Mouse (Mus musculus): ENCODE measurements around the gene Etfa.
A peak's percentile ranks its signal among the peaks of the same experiment; 100 is the strongest.

The Etfa gene

GRCm38 (mm10) chr9:55512027-55512543 is at the start of gene Etfa:
Gene Etfa (minus strand): TSS chr9:55512243.
- DNase-seq (ENCODE audit: low read depth, low spot score) = peak; percentile 98

DNA sequence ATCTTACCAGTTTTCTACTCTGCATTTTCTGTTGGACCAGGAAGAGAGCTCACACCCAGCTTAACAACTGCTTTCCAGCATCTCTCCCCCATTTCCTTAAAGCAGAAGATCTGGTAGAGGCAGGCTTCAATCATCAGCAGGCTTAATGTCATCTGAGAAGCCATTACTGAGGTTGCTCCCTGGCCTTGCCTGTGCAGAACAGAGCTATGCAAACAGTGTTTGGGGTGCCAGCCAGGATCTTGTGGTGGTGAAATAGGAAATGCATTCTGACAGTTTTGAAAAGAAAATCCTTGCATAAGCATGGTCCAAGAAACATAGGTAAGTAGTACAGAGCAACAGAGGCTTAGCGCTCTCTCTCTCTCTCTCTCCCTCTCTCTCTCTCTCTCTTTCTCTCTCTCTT is 48.9 kb upstream of the Etfa start:
- DNase-seq (ENCODE audit: low read depth, low spot score) = no peak

DNA sequence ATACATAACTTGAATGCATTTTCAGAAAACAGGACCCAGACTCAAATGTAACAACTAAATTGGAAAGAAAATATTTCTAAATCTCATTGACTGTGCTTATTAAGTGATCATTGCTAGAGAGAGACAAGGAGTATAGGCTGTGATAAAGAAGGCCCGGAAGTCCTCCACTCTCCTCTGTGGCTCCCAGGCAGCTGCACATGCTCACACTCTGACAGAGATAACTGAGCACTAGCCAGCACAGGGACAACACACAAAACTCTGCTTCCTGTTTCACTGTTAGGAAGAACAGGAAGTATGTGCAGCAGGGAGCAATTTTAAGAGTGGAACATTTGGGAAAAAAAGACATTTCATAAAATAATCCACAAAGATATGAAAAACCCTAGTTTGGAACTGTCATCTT is 42.9 kb upstream of the Etfa start:
- DNase-seq (ENCODE audit: low read depth, low spot score) = no peak

- DNase-seq (ENCODE audit: low read depth, low spot score) = no peak
Observed at GRCm38 (mm10) chr9:55549302-55549890, 37.4 kb upstream of the Etfa start.

GRCm38 (mm10) chr9:55548871-55549270 is 36.8 kb upstream of the Etfa start:
- DNase-seq (ENCODE audit: low read depth, low spot score) = no peak

DNA sequence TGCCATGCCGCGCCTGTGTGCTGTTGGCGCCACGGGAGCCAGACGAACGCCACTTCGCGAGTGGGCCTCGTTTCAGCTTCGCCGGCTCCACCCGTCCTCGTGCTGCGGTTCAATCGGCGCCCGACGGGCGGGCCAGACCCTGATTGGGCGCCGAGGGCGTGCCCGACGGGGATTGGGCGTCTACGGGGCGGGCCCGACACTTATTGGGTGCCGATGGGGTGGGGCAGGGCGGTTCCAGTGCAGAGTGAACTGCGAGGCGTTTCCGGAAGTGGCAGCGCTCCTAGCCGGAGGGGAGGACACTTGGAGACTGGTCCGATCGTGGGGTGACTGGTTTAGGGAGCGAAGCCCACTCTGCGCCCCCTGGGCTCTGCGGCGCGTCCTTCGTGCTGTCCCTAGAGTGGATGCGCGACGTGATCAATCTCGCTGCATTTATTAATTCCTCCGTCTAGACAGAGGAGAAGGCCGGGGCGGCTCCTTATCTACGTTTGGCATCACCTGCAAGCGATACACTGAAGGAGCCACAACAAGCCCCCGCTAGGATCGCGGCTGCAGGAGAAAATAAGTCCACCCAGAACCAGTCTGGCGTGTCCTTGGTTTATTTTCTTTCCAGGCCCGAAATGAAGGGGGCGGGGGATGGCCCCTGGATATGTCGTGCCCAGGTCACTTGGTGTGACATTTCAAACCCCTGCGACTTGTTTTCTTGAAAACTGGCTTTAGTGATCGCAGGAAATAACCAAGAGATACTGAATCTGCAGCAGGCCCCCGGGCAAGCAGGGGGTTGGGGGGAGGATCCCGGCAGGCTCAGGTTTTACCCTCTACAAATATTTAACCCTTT is 34.4 kb upstream of the Etfa start:
- DNase-seq (ENCODE audit: low read depth, low spot score) = peak; percentile 53

DNA sequence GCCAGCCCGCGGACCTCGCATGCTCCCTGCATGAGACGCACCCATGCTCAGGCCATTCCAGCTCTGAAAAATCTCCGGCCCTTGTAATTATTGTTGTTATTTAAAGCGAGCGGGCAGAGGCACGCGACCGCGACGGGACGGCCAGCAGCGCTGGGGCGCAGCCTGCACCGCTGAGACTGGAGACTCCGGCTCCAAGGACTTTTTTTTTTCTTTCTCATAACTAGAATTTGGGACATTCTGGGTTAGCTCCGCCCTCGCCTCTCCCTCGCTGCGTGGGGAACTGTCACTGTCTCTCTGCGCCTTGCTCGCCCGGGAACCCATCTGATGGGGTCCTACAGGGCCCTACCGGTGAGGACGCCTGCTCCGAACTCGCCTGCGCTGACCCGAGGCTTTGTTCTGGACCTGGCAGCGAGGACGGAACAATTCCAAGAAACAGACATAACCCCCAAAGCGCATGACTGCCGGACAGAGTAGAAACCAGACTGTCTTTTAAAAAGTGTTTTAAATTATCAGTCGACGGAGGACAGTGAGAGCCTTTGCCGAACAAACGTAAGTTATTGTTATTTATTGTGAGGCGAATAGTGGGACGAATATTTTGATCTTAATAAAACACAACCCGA is 33.6 kb upstream of the Etfa start:
- no peak for DNase-seq (ENCODE audit: low read depth, low spot score)

DNA sequence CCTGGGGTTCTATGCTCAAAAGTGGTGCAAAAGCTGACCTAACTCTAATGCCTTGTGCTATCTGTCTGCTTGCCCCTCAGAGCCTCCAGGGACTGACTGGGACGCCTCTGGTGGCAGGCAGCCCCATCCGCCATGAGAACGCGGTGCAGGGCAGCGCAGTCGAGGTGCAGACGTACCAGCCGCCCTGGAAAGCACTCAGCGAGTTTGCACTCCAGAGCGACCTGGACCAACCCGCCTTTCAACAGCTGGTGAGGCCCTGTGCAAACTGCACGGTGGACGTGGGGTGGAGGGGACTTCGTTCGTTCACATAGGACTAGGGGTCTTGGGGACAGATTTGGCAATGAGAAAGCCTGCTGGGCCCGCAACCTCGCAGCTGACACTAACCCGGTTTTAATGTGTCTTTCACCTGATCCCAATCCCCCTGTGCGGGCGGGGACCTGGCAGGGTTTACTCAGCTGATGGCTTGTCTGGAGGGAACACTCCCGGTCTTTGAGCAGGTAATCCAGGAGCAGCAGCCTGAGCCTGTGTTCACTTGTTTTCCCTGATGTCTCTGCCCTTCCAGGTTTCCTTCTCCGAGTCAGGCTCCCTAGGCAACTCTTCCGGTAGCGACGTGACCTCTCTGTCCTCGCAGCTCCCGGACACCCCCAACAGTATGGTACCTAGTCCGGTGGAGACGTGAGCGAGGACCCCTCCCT is 33.0 kb upstream of the Etfa start:
- DNase-seq (ENCODE audit: low read depth, low spot score) = no peak

GRCm38 (mm10) chr9:55543703-55544401 is 31.8 kb upstream of the Etfa start:
- peak; percentile 66 for DNase-seq (ENCODE audit: low read depth, low spot score)

GRCm38 (mm10) chr9:55543336-55543702 is 31.3 kb upstream of the Etfa start:
- DNase-seq (ENCODE audit: low read depth, low spot score) = no peak

DNA sequence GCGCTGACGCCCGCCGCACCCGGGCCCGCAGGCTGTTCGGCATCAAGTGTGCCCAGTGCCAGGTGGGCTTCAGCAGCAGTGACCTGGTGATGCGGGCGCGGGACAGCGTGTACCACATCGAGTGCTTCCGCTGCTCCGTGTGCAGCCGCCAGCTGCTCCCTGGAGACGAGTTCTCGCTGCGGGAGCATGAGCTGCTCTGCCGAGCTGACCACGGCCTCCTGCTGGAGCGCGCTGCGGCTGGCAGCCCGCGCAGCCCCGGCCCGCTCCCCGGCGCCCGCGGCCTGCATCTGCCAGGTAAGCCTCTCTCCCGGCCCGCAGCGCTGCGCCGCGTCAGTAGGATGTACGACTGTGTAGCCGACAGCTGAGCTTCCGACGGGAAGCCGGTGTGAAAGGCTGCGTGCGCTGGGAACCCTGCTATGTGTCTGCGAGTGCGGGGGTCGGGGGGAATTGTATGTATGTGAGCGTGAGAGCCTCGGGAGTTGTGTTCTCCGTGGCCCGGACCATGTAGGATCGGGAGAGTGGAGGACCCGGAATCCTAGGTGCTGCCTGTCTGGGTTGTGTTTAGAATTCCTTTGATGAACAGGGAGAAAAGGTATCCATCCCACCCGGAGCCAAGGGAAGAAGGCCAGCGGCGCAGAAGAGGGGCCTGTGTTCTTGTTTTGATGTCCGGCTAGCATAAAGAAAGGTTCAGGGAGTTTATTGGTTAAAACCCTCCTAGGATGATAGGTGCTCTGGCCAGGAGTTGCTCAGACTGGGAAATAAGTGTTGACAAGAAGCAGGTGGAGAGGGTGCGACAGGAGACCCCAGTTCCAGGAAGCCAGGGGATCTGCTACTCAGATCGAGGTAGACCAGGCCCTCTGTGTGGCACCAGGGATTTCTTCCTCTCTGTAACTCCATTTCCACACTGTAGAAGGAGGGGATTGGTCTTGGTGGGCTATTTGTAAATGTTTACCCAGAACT is 30.6 kb upstream of the Etfa start:
- DNase-seq (ENCODE audit: low read depth, low spot score) = no peak

GRCm38 (mm10) chr9:55541681-55542365 is 29.8 kb upstream of the Etfa start:
- DNase-seq (ENCODE audit: low read depth, low spot score) = no peak

DNA sequence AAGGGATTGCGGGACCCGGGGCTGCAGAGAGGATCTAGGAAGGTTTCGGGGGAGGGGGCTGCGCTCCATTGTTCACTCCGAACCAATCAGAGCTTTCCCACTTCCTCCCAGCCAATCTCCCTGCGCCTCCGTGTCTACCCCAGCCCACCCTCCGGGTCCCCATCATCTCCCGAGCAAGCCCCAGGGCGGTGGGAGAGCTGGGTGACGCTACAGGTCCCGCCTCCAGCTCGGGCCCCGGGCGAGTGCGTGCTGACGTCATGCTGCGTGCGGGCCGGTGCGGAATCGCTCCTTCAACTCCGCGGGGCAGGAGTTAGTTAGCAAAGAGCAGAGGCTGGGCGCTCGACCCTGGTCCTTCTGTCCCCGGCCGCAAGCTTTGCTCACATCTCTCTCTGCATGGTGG is 28.8 kb upstream of the Etfa start:
- peak; percentile 94 for DNase-seq (ENCODE audit: low read depth, low spot score)

DNA sequence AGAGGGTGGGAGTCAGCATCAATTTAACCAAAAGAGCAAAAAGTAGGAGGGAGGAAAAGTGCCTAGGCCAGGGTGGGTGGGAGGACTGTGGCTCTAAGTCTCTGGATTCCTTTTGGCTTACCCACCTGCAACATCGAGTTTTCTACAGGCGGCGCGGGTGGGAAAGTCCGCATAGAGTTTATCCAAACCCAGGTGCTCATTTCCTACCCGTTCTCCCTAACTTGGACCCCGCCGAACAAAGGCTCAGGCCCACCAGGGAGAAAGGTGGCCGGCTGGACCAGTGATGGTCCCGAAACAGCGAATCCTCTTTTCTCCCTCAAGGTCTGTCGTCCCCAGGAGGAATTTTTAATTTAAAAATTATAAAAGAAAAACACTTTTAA is 28.3 kb upstream of the Etfa start:
- no peak for DNase-seq (ENCODE audit: low read depth, low spot score)

- no peak for DNase-seq (ENCODE audit: low read depth, low spot score)
Observed at GRCm38 (mm10) chr9:55539661-55540390, 27.8 kb upstream of the Etfa start.

DNA sequence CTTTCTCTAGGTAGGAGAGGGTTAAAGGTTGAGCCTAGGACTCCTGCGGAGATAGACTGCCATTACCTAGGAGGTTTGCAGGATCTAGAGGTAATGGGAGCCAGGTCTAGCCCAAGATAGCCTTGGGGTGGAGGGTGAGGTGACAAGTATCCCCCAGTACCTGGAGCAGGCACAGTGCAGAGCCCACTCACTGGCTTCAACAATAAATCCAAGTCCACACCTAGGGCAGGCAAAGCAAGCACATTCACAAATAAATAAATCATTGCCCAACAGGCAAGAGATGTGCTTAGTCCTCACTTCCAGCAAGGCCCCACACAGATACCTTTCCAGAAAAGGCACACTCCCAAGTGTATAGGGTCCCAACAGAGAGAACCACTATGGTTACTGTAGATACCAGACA is 27.0 kb upstream of the Etfa start:
- DNase-seq (ENCODE audit: low read depth, low spot score) = no peak

- no peak for DNase-seq (ENCODE audit: low read depth, low spot score)
Observed at GRCm38 (mm10) chr9:55538377-55538776, 26.3 kb upstream of the Etfa start, which contains the start of gene Isl2. Gene Isl2 (plus strand): TSS chr9:55538672.

DNA sequence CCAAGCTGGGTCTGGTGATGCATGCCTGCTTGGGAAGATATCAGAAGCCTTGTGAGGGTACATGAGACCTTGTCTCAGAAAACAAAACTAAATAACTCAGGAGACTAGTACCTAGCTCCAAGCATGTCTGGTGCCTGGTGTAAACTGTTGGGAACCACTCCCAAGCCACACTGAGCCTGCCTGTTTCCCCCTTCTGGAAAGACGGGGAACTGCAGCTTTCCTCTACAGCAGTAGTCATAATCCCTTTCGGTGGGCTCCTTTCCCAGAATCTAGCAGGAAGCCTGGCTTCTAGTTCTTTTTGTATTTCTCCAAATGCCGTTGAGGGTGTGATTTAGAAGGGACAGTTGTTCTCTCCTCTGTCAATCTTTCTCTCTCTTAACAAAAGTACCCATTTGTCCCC is 23.9 kb upstream of the Etfa start:
- peak; percentile 73 for DNase-seq (ENCODE audit: low read depth, low spot score)

DNA sequence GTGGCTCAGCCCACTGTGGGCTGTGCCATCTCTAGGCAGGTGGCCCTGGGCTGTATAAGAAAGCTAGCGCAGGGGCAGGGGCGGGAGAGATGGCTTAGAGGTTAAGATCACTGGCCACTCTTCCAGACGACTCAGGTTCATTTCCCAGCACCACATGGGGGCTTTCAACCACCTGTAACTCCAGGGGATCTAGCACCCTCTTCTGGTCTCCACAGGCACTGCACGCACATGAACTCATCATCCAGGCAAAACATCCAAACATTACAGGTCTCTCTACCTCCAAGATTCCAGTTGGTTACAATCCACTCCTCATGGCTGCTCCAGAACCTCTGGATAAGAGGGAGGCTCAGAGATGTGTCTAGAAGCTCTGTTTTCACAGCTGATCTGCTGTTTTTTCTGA is 13.7 kb upstream of the Etfa start:
- no peak for DNase-seq (ENCODE audit: low read depth, low spot score)
